Mouse (Mus musculus): ENCODE data around the gene Car11. TPM values are rescaled to one million over a fixed set of nuclear protein-coding genes. Genes with fewer than 3 reads are reported as not detected.

Car11 gene
- polyA plus RNA-seq, 1 experiment from 2014 or later, result 7.5 TPM

DNA sequence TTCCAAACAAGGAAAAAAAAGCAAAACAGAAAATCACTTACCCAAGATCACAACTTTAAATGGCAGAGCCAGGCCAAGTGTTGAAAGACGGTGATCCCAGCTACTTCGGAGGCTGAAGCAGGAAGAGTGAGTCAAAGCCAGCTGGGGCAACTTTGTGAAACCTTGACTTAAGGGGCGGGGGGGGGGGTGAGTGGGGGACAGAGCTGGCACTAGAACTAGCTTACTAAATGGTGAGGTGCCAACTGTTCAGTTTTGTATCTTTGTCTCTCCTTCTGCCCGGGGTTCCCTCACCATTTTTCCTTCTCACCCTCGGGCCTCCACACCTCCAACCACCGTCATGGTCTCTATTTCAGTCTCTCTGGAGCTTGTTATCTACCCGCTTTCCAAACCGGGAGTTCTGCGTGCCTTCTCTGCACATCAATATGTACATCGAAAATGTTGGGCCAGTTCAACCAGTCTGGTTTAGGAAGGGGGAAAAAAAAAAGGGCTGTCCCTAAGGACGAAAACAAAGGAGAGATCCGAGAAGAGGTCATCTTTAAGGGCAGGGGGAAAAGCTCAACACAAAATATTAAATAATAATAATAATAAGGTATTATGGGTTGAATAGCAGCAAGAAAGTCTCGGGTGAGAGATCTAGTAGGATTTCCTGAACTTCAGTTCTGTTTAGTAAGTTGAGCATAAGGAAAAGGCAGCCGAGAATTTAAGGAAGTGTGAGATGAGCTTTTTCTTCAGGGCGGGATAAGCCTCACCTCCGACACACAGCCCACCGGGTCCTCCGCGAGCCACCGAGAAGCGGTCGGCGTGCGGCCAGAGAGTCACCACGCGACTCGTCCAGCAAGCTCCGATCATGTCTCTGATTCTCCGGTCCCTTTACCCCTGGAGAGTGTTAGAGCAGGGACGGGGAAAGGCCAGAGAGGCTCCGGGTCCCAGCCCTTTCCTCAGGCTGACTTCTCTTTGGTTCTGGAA is 17.6 kb downstream of the Car11 start:
- 9% methylated on average over 31 of the region's 31 CpGs for WGBS
- H3K36me3 ChIP-seq (ENCODE audit: insufficient read depth, low read length), result peaks cover 34% of the 10 kb centered on the region
- peak overlapping the region; percentile 88 for H3K4me3 ChIP-seq (replicated peaks; ENCODE audit: low read depth, low read length)
- no peaks in the 10 kb centered on the region for H3K9me3 ChIP-seq (replicated peaks; ENCODE audit: low read length)
- no peak for DNase-seq (ENCODE audit: low spot score)
- peaks cover 20% of the 10 kb centered on the region for H3K4me1 ChIP-seq (replicated peaks; ENCODE audit: insufficient read depth, low read length)
- TF ChIP-seq CTCF (IDR thresholded peaks at IDR 0.05; ENCODE audit: low read depth), result no peak
- peak overlapping the region; percentile 70 for H3K4me2 ChIP-seq (ENCODE audit: low read length)
- H3K27ac ChIP-seq, result peak overlapping the region; percentile 91
- no peak; the same call in 1 of the 2 replicates for ATAC-seq (replicated peaks; ENCODE audit: low FRiP score, low read depth)
- H3K27me3 ChIP-seq (ENCODE audit: insufficient read depth, low read length), result no peaks in the 10 kb centered on the region
- peak overlapping the region; percentile 77 for H3K9ac ChIP-seq (ENCODE audit: low read depth, low read length)

DNA sequence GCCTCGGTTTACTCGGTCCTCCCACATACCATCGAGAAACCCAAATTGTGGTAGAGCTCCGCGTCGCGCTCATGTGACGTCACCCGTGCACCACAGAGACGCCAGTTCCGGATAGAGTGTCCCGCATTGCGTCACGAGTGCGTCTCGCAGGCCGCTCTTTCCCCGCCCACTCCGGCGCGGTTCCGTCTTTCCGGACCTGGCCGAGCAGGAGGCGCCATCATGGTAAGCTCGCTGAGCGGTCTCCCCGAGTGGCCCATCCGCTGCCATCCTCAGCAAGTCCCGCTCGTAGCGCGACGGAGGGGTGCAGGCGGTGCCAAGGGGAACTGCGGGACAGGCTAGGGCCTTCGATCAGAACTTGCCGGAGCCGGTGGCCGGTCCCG is 18.3 kb downstream of the Car11 start, which contains the start of gene Sphk2:
Gene Sphk2, minus strand, starts transcription at position 85 of the 380 bp plus-strand sequence.
- WGBS, result under 1% methylated on average over 41 of the region's 41 CpGs
- H3K9me3 ChIP-seq (replicated peaks; ENCODE audit: low read length), result no peaks in the 10 kb centered on the region
- H3K4me1 ChIP-seq (replicated peaks; ENCODE audit: insufficient read depth, low read length), result peaks cover 20% of the 10 kb centered on the region
- DNase-seq (ENCODE audit: low spot score) (peak; percentile 98), ATAC-seq (replicated peaks; ENCODE audit: low FRiP score, low read depth) (peak; percentile 67)
- TF ChIP-seq CTCF (IDR thresholded peaks at IDR 0.05; ENCODE audit: low read depth), result no peak
- H3K4me2 ChIP-seq (ENCODE audit: low read length), result peak within 1 kb of the TSS; percentile 86
- peak within 1 kb of the TSS; percentile 90 for H3K9ac ChIP-seq (ENCODE audit: low read depth, low read length)
- H3K27me3 ChIP-seq (ENCODE audit: insufficient read depth, low read length), result no peaks in the 10 kb centered on the region
- H3K36me3 ChIP-seq (ENCODE audit: insufficient read depth, low read length), result peaks cover 27% of the 10 kb centered on the region
- H3K27ac ChIP-seq, result peak within 1 kb of the TSS; percentile 91
- peak within 1 kb of the TSS; percentile 88 for H3K4me3 ChIP-seq (replicated peaks; ENCODE audit: low read depth, low read length)

GRCm38 (mm10) chr7:45718331-45718730 is 18.7 kb downstream of the Car11 start:
- DNase-seq (ENCODE audit: low spot score), result peak; percentile 56
- no peaks in the 10 kb centered on the region for H3K27me3 ChIP-seq (ENCODE audit: insufficient read depth, low read length)
- H3K27ac ChIP-seq, result peak overlapping the region; percentile 91
- no peak for ATAC-seq (replicated peaks; ENCODE audit: low FRiP score, low read depth)
- no peaks in the 10 kb centered on the region for H3K9me3 ChIP-seq (replicated peaks; ENCODE audit: low read length)
- TF ChIP-seq CTCF (IDR thresholded peaks at IDR 0.05; ENCODE audit: low read depth), result no peak
- under 1% methylated on average over 20 of the region's 20 CpGs for WGBS
- peak overlapping the region; percentile 86 for H3K4me2 ChIP-seq (ENCODE audit: low read length)
- peak overlapping the region; percentile 90 for H3K9ac ChIP-seq (ENCODE audit: low read depth, low read length)
- peaks cover 23% of the 10 kb centered on the region for H3K36me3 ChIP-seq (ENCODE audit: insufficient read depth, low read length)
- H3K4me3 ChIP-seq (replicated peaks; ENCODE audit: low read depth, low read length), result peak overlapping the region; percentile 88
- H3K4me1 ChIP-seq (replicated peaks; ENCODE audit: insufficient read depth, low read length), result peaks cover 20% of the 10 kb centered on the region

DNA sequence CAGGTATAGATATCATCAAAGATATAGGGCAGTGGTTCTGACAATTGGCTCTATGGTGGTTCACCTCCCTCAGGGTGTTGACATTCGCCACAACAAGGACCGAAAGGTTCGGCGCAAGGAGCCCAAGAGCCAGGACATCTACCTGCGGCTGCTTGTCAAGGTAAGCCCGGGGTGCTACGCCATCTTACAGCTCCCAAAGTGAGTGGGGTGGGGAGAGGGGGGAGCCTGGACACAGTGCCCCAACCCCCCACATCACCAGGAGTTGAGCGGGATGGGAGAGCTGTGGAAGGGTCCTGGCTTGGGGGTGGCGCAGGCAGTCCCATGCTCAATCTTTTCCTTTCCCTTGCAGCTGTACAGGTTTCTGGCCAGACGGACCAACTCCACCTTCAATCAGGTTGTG is 19.5 kb downstream of the Car11 start:
- Histone ChIP-seq H3K4me3 (replicated peaks; ENCODE audit: low read depth, low read length) (peak overlapping the region; percentile 88), H3K9ac (ENCODE audit: low read depth, low read length) (peak overlapping the region; percentile 90), H3K27me3 (ENCODE audit: insufficient read depth, low read length) (no peaks in the 10 kb centered on the region), H3K36me3 (ENCODE audit: insufficient read depth, low read length) (peaks cover 21% of the 10 kb centered on the region; the same call in 1 of the 2 replicates), H3K4me1 (replicated peaks; ENCODE audit: insufficient read depth, low read length) (peaks cover 20% of the 10 kb centered on the region), H3K4me2 (ENCODE audit: low read length) (peak overlapping the region; percentile 86), H3K9me3 (replicated peaks; ENCODE audit: low read length) (no peaks in the 10 kb centered on the region), H3K27ac (peak overlapping the region; percentile 91; the same call in 1 of the 2 replicates)
- ATAC-seq (replicated peaks; ENCODE audit: low FRiP score, low read depth), result no peak
- 77% methylated on average over 10 of the region's 10 CpGs for WGBS
- no peak for DNase-seq (ENCODE audit: low spot score)
- no peak for TF ChIP-seq CTCF (IDR thresholded peaks at IDR 0.05; ENCODE audit: low read depth)

DNA sequence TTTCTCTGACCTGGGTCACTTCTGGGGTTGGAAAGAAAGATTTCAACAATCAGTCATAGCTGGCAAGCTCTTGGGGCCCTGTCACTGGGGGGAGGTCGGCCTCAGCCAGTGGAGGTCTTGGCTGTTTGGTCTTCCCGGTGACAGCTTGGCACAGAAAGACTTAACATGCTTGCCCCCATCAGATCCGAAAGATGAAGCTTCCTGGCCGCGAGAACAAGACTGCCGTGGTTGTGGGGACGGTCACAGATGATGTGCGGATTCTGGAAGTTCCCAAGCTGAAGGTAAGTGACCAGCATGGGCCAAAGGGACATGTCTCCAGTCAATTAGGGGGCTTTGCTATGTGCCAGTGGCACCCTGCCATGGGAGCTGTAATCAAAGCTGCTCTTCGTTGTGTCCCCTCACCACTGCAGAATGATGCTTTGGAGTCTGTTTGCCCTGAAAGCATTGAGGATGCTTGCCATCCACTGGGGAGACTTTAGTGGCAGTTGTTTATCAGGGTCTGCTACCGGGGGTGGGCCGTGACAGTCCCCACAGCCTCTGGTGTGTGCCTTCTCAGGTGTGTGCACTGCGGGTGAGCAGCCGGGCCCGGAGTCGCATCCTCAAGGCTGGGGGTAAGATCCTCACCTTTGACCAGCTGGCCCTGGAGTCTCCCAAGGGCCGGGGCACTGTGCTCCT is 20.2 kb downstream of the Car11 start:
- no peaks in the 10 kb centered on the region for H3K9me3 ChIP-seq (replicated peaks; ENCODE audit: low read length)
- H3K27me3 ChIP-seq (ENCODE audit: insufficient read depth, low read length), result no peaks in the 10 kb centered on the region
- H3K4me3 ChIP-seq (replicated peaks; ENCODE audit: low read depth, low read length), result no peak overlapping the region
- DNase-seq (ENCODE audit: low spot score) (no peak), ATAC-seq (replicated peaks; ENCODE audit: low FRiP score, low read depth) (no peak)
- H3K27ac ChIP-seq, result no peak overlapping the region
- no peak for TF ChIP-seq CTCF (IDR thresholded peaks at IDR 0.05; ENCODE audit: low read depth)
- H3K4me1 ChIP-seq (replicated peaks; ENCODE audit: insufficient read depth, low read length), result peaks cover 20% of the 10 kb centered on the region
- H3K36me3 ChIP-seq (ENCODE audit: insufficient read depth, low read length), result peaks cover 28% of the 10 kb centered on the region; the same call in 1 of the 2 replicates
- peak overlapping the region; percentile 90; the same call in 1 of the 2 replicates for H3K9ac ChIP-seq (ENCODE audit: low read depth, low read length)
- 87% methylated on average over 15 of the region's 16 CpGs for WGBS
- H3K4me2 ChIP-seq (ENCODE audit: low read length), result peak overlapping the region; percentile 86

All from kidney, postnatal 0 days (tissue).